Mouse (Mus musculus) olfactory bulb, adult 2 months (tissue): ENCODE measurements at regions not wholly inside any gene's neighbourhood (a gene's known extent, or its start where the extent isn't known, plus 50 kb on each side); places are given as distances from the start of the nearest gene placed in this dataset.

Experiments used
- CTCF ChIP-seq: fragments of 200-500 bp; IDR thresholded peaks from 2 replicates; pipeline ENCODE4 v1.5.1; 2012; ENCODE audit warnings: low read depth, mild to moderate bottlenecking, low read length, moderate library complexity; ENCODE audit not compliant: insufficient read depth
- POLR2A ChIP-seq: fragments of 200-500 bp; IDR thresholded peaks from 2 replicates; pipeline ENCODE4 v1.6.1; 2012; ENCODE audit warnings: mild to moderate bottlenecking, low read depth, low read length, moderate library complexity; ENCODE audit not compliant: insufficient read depth

DNA sequence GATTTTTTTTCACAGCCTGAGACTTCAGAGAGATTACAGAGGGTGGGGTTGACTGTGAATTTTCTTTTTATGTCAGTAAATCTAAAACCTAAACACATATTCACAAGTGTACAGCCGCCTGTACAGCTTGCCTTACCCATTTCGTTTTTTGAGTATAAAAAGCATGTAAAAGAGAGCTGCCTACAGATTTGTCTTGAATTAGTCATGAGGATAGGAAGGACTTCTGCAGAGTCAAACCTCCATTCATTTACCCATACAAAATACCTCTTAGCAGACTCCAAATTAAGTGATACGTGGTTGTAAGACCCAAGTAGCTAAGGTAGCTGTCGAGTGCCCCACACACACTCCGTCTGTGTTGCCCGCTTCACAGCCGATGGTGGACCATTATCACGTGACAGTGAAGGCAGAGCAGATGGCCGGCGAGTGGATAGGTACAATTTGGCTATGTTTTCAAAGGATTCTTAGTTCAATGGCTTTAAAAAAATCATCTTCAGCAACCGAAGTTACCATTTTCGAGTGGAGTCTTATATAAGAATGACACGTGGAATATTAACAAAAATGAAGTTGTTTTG is 591.3 kb downstream of the Ptprc start:
- no peak for TF ChIP-seq POLR2A
- no peak for TF ChIP-seq CTCF
